Mouse (Mus musculus): ENCODE measurements around the gene Zfp109.

DNA sequence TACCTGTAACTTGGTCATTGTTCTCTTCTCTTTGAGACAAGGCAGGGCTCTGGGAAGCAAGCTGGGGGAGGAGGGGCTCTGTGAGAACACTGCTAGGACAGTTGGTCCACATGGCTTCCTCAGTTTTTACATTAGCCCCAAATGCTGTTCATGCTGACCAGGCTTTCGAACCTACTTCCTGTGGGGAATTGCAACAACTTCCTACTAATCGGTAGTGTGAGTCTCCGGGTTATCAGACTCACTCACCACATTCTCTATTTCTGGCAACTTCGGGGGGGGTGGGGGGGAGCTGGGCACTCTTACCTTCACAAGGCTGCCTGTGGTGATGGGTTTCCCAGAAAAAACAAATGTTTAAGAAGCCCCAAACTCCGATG is 47.8 kb downstream of the Zfp109 start:
- TF ChIP-seq CTCF (IDR thresholded peaks at IDR 0.05; ENCODE audit: insufficient read depth, low read depth, low read length) (no peak), POLR2A (IDR thresholded peaks at IDR 0.05; ENCODE audit: insufficient read depth, low read depth, low read length) (no peak)
